Mouse (Mus musculus): ENCODE results near the gene Grm1.

The Grm1 gene

DNA sequence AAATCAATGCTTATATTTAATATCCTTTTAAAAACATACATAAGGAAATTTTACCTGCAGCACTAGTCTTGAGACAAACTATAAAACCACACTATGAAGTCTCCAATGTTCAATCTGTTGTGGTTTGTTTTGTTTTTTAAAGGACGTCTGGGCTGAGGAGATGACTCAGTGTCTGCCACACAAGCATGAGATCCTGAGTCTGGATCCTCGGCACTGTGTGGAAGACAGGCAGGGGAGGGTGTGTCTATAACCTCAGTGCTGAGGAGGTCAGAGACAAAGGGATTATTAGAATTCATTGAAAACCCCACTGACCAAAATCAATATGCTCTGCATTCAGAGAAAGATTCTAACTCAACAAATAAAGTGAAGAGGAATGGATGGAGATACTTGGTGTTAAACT is 110.8 kb downstream of the Grm1 start:
- in situ Hi-C loops (cut with MboI; ENCODE audit: low sequenced_read_pairs) = no loop called here

DNA sequence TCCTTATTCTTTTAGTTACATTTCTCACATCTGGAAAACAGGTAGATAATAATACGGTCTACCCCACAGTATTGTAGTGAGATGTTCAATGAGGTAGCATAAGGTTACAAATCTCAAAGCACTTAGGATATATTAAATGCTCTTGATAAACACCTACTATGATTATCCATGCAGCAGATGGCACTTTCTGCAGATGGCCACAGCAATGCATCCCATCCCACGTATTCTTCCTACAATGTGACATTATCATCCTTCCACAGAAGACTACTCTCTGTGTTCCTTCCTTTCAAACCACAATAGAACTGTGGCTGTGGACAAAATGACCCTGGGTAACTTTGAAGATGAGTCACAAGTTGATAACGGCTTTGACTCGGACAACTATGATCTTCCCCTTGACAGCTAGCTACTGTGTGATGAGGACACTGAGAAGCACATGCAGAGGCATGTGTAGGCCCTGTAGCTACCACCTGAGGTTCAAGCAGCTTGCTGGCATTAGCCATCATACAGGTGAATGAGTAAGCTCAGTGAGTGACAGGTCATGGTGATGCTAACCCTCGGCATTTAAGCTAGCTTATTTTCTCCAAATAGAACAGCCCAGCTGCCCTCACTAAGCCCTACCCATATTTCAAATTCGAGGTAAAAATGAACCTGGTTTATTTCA is 117.5 kb downstream of the Grm1 start:
- in situ Hi-C loops (cut with MboI; ENCODE audit: low sequenced_read_pairs) = no loop called here

DNA sequence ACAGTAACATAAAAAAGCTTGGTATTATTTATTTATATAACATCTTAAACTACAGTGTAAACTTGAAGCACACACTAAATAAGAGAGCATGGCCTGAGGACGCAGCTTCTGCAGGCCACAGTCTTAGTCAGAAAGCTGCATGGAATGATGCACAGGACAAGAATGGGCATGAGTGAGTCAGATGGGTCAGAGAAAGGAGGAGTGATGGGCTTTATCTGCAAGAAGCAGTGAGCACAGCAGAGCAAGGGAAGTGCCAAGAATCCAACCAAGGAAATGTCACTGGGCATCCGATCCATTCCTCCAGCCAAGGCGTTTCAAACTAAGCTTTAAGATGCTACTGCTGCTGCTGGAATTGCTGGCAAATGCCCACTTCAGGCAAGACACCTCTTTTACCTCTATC is 131.6 kb downstream of the Grm1 start:
- in situ Hi-C loops (cut with MboI; ENCODE audit: low sequenced_read_pairs) = no loop called here

DNA sequence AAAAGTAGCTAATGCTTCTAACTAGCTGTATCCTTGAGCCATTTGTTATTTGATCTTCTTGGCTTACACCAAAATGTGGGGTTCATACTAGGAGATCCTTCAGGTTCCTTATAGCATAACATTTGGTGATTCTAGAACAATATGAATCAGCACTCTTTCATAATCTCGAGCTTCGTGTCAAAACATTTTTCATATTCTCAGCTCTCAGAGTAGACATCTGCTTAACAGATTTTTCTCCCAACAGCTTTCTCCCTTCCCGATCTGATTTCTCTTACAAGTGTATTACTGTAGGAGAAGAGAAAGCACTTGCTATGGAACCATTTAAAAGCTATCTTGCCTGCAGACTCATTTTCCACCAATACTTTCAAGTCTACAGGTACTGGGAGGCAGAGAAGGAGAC is 133.0 kb downstream of the Grm1 start:
- in situ Hi-C loops (cut with MboI; ENCODE audit: low sequenced_read_pairs) = no loop called here

DNA sequence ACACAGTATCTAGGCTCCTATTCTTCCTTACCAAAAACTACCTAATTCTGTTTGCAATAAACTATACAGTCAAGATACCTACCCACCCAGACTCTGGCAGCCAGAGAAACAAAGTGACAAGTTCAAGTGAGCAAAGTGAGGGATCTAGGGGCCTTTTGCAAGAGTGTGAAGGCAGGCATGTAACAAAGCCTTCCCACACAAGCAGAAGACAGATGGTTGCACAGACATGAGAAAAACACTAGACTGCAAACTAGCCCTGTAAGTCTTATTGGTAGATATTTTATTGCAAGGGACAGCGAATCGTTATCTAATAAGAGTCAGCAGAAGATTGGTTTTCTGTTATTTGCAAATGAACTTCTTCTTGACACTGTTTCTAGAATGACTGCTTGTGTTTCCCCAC is 134.6 kb downstream of the Grm1 start:
- in situ Hi-C loops (cut with MboI; ENCODE audit: low sequenced_read_pairs) = no loop called here

DNA sequence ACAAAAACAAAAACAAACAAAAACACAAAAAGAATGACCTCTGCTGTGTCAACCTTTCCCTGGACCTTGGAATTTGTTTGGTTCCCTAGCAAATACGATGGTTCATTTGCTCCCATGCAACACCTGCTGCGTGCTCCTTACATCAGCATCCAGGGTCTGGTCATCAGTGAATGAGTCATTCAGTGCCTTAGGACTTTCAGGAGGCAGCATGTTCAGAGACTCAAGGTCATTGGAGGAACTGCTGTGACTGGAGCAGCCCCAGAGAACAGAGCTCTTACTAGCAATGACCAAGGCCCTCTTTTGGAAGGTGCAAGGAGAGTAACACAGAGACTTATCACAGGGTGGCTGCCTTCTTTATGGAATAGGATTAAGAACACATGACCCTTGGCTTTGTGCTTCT is 138.2 kb downstream of the Grm1 start:
- in situ Hi-C loops (cut with MboI; ENCODE audit: low sequenced_read_pairs) = no loop called here

DNA sequence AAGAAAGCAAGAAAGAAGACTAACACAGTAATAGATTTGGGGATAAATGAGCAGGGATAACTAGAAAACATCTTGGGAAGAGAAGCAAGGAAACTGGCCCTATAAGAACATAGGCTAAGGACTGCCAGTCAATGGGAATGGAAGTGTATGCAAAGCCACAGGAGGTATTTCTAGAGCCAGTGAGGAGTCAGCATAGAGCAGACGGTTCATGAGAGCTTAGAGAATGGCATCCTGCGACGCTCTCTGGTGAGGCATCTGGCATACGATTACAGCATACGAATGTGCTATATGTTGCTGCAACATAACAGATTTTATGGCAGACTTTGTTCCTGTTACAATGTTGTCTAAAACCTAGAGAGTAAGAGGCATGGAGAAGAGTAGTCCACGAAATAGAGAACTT is 139.9 kb downstream of the Grm1 start:
- in situ Hi-C loops (cut with MboI; ENCODE audit: low sequenced_read_pairs) = no loop called here

DNA sequence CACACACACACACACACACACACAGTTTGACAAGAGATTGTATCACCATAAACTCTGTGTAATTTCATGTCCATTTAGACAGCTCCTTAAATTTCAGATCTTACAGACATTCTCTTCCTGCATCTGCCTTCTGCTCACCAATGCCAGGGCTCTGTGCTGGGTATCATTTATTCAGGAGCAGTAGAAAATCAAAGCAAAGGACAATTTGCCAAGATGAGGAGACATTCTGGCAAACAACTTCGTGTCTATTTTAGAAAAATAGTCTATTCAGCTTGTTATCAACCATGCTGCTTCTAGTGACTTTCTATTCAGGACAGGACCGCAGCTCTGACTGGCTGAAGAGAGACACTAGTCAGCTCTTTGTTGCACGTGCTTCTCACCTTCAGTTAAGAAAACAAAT is 146.3 kb downstream of the Grm1 start:
- in situ Hi-C loops (cut with MboI; ENCODE audit: low sequenced_read_pairs) = no loop called here

DNA sequence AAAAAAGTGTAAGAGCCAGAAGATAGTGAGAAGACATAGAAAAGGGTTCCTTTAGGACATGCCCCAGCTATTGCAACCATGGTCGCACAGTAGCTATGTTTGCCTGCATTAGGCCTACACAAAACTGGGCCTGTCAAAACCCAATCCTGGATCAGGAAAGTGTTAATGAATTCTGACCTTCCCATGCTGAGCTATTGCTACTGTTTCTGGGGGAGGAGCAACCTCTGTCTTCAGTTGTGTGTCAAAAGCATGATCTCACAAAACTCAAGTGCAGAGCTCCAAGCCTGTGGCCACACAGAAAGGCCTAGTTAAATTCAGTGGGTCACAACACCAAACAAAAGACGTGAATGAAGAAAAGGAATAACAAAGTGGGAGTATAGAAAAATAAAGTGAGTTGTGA is 152.5 kb downstream of the Grm1 start:
- in situ Hi-C loops (cut with MboI; ENCODE audit: low sequenced_read_pairs) = no loop called here

DNA sequence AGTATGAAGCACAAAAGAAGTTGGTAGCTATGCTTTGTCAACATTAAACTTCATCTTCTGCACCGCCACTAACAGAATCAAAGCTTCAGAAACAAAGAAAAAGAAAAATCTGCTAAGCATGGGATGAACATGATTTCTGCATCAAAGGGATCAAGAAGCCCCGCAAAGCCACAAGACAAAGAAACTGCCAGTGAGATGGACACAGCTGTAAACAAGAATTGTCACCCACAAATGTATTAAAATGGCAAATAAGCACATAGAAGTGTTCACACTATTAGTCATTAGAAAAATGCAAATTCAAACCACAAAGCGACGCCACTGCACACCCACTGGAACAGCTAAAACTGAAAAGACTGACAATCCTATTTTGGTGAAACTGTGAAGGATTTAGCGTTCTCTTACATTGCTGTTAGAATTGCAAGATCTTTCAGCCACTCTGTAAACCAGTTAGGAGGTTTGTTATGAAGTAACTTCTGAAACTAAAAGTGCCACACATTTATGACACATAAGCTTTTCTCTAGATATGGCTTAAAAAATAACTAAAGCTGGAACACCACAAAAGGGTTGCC is 153.3 kb downstream of the Grm1 start:
- in situ Hi-C loops (cut with MboI; ENCODE audit: low sequenced_read_pairs) = no loop called here

DNA sequence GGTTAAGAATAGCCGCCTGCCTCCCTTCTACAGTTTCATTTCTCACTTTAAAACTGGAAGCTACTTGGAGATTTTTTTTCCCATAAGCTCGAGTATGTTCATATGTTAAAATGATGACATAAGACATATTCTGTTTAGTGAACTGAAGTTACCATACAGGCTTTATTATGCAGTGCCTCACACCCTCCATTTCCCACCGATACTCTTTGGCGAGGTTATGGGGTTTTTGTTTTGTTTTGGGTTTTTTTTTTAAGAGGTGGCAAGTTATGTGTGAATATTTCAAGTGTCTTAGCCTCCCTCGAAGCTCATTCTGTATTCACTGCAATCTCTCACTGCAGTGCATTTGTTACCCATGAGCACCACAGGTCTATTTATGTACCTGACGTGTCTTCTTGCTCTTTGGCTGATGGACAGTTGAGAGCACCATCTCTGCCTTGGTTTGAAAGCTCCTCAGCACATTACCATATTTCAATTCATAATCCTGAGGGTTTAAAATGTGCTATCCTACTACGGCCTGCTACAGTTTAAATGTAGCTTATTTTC is 164.2 kb downstream of the Grm1 start:
- in situ Hi-C loops (cut with MboI; ENCODE audit: low sequenced_read_pairs) = no loop called here

DNA sequence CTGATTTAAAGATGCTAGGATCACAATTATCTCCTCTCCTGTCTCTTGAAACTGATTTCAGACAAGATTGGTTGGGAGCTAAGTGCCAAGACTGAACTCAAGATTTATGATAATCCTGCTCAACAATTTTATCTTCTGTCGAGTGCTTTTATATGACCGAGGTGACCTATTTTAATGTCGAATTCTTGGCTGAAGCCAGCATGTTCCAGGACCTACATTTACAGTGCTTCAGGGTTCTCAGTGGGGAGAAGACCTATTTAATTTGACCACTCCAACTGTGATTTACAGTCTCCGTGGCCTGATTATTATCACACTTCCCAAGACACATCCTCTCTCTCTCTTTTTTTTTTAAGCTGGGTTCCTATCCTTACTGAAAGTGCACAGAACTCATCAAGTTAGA is 168.5 kb downstream of the Grm1 start:
- in situ Hi-C loops (cut with MboI; ENCODE audit: low sequenced_read_pairs) = no loop called here

DNA sequence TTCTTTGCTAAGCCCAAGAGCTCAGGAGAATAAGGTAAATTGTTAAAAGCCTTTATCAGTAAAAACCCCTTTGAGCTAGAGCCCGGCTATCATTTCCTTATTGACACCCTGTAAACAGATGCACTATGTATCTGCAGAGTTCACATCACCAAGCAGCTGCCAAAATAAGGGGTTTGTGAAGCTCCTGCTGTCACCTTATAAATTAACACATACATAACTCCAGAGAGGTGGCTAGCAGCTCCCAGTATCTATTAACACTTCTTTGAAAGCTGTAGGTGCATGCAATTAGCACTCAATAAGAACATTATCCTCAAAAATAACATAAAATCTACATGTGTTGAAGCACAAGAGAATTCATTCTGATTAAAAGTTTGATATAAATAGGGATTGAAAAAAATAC is 191.9 kb downstream of the Grm1 start:
- in situ Hi-C loops (cut with MboI; ENCODE audit: low sequenced_read_pairs) = no loop called here

DNA sequence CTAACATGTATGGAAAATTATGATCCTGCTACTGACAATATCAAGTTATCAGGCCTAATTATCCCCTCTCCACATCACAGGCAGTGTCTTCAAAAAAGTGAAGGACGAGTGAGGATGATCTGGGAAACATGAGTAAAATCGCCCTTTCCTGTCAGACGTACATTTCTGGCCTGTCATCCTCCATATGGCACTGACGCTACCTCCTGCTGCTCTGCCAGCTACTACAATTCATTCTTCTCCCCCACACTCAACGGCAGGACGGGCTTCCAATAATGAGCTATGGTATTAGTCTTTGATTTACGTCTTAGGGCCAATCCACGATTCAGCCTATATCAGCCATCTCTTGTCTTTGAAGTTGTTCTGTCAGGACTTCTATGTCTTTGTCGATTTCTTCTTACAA is 193.6 kb downstream of the Grm1 start:
- in situ Hi-C loops (cut with MboI; ENCODE audit: low sequenced_read_pairs) = no loop called here

DNA sequence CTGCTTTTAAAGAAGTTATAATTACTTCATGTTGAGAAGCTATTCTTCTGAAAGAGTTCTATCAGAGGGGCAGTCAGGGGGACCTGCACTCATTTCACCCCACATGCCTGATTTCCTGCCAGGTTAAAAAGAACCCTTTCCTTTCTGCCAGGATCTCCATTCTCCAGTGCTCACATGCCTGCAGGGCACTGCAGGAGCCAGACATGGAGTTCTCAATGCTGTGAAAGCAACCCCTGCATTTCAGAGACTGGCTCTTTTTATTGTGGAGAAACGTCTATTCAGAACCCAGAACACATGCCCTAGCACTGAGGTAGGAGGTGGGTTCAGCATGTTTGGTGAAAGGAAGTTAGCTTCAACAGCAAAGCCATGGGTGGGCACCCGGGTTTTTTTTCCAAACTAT is 197.2 kb downstream of the Grm1 start:
- in situ Hi-C loops (cut with MboI; ENCODE audit: low sequenced_read_pairs) = no loop called here

DNA sequence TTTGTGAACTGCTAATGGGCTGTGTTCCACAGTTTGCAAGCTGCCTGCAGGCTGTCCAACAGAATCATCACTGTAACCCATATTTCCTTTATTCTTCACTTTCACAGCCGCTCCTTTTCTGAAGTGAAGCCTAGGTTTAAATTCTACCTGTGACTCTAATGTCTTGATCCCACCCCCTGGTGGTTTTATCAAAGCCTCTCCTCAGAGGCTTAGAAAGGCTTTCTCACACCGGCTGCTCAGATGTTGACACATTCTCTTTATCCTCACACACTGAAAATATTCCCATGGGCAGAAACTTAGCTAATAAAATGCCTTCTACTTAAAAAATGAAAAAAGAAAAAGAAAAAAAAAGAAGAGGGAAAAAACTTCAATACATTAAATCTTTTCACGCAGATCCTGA is 210.0 kb downstream of the Grm1 start:
- in situ Hi-C loops (cut with MboI; ENCODE audit: low sequenced_read_pairs) = no loop called here

DNA sequence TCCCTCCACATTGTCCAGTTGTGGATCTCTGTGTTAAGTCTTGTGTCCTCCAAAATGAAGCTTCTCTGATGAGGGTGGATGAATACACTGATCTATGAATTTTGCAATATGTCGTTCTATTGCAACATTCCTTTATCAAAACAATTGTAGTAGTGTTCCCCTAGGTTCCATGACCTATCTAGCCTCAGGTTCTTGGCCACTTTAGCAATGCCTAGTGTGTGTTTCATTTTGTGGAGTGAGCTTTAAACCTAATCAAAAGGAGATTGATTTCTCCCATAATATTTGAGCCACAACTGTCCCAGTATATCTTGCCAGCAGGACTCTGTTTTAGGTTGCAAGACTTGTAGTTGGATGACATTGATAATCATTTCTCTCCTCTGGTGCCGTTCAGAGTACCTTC is 211.9 kb downstream of the Grm1 start:
- in situ Hi-C loops (cut with MboI; ENCODE audit: low sequenced_read_pairs) = no loop called here

DNA sequence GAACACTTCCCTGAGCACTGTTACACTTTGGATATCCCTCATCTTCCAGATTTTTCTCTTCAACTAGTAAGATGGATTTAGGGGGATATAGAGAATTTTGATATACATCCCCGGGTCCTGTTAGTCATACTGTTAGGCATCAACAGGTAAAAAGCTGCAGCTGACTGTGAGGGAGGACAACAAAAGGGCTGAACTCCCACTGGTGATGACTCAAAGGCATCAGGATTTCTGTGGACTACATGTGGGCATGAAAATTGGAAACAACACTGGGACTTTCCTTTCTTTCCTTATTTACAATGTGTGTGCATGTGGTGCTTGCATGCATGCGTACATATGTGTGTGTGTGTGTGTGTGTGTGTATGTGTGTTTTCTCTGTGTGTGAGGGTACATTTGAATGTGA is 215.9 kb downstream of the Grm1 start:
- in situ Hi-C loops (cut with MboI; ENCODE audit: low sequenced_read_pairs) = no loop called here

DNA sequence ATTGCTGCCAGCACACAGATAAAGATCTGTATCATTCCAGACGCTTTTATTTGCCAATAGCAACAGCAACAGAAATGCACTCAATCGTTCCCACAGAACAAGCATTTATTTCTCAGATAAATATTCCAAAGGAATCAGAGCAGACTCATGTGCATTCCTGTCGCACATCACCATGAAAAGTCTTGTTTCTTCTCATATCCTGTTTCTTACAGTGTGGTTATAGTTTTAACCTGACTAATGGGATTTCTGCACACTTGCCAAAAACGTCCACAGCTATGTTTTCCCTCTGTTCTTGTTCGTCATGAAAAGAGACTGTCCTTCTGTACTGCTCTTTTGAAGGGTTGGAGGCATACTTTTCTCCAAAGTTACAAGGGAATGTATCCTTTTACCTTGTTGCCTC is 217.4 kb downstream of the Grm1 start:
- in situ Hi-C loops (cut with MboI; ENCODE audit: low sequenced_read_pairs) = no loop called here

DNA sequence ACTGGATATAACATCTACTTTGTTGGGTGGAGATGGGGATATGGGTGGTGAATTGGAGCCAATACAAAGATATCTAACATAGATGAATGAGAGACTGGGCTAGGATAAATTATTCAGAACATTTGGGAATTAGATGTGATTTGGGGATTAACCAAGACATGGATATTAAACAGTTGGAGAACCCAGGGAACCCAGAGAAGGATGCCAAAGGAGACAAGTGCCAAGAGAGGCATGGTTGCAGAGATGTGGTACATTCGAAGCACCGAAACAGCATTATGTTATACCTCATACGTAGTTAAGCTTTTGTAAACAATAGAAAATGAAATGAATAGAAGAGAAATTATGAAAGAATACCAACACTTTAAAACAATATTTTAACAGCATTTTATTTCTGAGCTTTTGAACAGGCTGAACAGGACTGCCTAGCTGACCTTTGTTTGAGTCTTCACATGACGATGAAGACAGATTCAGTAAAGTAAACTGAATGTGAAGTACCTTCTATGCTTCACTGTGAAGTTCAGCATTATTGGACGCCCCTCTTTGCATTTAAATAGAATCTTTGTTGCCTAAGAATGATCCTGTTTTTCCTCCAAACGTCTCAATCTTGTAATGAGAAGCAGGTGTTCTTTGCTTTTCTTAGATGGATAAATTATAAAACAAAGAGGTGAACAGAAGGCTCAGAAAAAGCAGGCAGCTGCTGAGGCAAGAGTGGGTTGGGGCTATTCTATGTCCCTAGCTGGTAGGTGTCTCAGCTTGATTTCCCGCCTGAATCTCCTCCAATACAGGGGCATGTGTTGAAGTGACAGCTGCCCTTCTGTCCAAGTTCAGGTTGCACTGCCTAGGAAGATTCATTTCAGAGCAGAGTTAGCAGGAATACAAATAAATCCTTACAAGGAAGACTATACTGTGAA is 234.5 kb downstream of the Grm1 start:
- in situ Hi-C loops (cut with MboI; ENCODE audit: low sequenced_read_pairs) = no loop called here

DNA sequence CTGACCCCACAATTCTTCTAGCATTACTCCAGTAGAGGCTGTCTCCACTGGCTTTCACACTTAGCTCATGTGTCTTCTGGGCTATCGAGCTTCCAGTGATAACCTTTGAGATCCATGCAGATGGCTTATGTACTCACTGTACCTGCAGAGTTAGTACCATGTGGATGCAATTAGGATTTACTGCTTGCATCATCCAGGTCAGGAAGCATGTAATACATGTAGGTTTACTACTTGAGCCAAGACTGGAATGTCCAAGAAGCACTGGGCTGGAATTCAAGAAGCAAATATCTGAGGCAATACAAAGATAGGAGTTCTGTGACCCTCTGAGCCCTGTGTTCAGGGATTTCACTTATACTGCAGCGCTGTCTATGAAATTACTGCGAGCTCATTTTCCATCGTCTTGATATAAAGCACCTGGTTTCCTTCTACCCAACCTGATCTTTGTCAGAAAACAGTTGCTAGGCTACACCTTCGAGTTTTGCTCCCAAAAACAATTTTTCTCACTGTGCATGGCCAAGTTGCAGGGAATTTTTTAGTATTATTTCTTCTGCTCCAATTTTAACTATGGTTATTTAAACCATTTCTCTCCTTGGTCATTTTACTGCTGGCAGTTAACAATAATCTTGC is 237.0 kb downstream of the Grm1 start:
- in situ Hi-C loops (cut with MboI; ENCODE audit: low sequenced_read_pairs) = no loop called here
